Mouse (Mus musculus): ENCODE measurements around the gene Csta1.
A peak's percentile ranks its signal among the peaks of the same experiment; 100 is the strongest.

The Csta1 gene

GRCm38 (mm10) chr16:36071071-36071449, 60.0 kb downstream of the Csta1 start:
- DNase-seq (ENCODE audit: low spot score), result peak; percentile 38

Data from c-Kit-positive CD71-positive TER-119-positive erythroid progenitor cells, embryonic 14.5 days (primary cell).